Mouse (Mus musculus) spleen, postnatal 14 days (tissue): Measurements from ENCODE around the gene Lrriq1.

Experiments
- DNase-seq, 2 experiments: peaks; one replicate each; pipeline ENCODE4 v3.0.0; 2021 to 2022; ENCODE audit warnings: low spot score in 2 of 2

The Lrriq1 gene

DNA sequence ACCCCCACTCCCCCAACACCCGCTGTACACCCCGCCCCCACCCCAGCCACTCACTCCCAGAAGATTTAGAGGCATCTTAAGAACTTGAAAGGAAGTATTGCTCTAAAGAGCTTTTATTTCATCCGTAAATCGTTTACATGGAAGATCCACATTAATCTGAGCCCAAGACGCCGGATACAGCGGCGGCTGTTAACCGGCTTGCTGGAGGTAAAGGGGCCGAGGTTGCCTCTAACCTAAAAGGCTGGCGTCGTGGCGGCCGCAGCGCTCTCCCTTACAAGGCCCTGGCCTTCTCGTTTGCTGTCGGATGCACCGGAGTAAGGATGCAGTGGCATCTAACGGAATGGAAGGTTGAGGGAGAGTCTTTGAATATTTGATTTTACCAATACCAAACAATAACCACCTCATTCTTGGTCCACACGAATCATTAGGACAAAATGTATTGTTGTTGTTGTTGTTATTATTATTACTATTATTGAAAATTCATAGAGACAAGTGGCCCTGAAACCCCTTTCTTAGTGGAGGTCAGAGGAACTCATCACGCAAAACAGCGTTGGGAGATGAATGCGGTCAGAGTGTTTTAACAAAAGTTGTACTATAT lies 206.9 kb downstream of the Lrriq1 start:
- DNase-seq: no peak

DNA sequence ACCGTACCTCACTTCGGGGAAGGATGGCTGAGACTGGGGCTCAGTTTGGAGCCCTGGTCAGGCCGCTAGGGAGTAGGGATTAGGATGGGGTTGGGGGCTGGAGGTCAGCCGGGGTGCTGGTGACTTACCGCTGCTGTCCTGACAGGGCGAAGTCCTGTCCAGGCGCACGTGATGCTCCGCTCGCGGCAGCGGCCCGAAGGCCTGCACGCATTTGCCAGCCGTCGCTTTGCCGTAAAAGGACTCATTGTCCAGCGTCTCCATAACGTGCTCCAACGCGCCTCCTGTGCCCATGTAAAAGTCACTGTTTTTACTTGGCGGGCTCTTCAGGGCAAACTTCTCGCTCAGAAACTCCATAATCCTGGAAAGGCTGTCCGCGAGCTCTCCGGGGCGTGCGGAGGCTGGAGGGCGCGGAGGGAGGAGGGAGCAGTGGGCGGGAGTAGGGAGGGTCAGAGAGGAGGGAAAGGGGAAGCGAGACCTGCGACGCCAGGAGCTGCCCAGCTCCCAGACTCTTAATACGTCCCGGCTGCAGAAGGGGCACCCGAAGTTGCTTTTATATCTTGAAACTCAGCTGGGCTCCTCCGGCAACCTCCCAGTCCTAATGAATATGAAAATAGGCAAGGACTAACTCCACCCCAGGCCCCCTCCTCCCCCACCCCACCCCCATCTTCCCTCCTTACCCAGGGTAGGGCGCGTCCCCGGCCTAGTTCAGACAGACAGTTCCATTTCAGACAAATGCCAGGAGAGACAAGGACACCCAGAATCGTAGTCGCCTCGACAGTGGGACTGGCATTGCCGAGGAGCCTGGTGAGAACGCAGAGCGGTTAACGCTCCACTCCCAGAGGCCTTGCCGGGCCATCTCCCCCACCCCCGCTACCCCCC lies 207.6 kb downstream of the Lrriq1 start:
- DNase-seq: no peak

DNA sequence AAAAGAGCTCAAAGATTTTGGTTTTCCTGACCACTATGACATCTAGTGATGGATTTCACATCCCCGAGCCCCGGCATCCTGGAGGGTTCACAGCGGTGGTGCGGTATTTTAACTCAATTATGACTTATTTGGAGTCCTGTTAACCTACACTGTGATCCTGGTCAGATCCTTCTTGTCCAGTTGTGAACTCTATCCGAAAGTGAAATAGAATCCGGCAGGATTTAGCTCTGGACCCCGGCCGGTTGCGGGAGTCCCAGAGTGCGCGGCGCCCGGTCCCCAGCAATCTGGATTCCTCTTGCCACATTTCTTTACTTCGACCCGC lies 208.2 kb downstream of the Lrriq1 start:
- DNase-seq: no peak

DNA sequence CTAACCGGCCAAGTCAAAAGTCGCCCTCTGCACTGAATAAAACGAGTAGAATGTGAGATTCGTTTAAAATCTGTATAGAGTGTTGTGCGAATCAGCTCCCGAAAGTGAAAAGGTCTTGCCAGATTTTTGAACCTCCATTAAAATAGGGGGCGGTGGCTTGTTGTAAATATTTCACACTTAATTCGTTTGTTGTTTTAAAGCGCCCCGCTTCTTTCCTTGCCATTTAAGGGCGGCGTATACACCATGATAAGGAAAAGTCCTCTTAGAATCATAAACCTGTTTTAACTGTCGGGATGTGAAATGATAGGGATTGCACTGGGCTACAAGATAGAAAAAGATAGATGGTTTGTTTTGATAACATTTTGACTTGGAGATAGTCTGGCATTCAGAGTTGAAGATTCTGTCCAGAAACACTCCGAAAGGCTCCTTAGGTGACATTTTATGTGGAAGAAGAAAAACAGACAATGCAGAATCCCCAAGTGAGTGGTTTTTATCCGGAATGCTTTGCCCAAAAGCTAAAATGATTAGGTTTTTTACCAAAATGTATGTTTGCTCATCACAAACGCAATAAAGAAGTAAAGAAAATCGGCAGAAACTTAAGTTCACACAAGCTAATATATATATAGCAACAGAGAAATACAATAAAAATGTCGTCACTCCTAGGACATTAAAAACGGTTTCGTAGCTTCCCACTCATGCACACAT lies 208.7 kb downstream of the Lrriq1 start:
- no peak for DNase-seq

DNA sequence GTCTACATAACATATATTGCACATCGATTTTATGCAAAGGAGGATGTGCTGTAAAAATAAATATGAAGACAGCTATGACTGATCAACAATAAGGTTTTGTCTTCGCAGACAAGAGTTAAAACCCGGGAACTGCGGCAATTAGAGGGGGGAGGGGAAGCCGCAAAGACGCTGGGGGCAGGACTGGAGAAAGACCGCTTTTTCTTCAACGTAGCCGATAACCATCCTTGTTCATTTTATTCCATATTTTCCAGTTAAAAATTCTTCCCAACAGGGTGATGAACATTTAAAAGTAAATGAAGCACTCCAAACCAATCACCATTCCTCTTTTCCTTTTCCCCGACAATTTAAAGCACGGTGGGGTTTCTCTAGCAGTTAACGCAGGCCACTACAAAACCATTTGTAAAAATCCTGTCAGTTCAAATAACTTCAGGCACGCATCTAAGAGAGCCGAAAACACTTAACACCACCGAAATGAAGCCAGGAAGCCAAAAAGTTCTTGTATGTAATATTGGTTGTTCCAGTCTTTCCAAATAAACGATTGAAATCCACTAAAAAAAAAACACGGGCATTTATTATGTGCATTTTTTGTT lies 209.4 kb downstream of the Lrriq1 start:
- DNase-seq: no peak

DNA sequence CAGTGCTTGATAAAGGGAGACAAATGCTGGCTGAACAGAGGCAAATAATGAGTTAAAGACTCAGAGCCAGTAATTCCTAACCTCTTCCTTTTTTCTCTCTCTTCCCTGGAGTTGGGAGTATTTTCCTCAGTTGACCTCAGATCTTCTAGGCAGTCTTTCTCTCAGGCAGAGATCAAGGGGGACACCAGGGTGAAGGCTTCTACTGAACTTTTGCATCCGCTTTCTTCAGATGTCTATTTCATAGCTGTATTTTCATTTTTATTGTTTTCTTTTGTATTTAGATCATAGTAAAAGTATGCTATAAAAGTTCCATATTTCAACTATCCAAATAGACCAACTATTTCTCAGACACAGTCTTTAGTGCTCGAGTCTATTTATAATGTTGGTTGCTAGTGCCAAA lies 233.6 kb downstream of the Lrriq1 start:
- no peak for DNase-seq

DNA sequence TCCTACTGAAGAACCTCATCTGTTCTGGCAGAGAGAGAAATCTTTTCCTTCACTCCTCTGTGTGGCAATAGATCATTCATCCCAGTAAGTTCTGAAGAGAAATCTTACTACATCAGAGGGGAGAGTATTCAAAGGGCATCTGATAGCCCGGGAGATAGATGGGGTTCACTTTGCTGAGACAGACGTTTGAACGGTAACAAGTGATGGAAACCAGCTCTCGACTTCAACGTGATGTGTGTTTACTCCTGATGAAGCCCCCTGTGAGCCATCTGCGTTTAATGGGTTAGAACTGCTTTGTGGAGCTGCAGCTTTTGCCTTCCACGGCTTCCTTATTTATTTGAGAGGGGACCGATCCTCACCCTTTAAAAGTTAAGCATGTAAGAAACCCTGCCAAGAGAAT lies 235.2 kb downstream of the Lrriq1 start:
- no peak for DNase-seq

DNA sequence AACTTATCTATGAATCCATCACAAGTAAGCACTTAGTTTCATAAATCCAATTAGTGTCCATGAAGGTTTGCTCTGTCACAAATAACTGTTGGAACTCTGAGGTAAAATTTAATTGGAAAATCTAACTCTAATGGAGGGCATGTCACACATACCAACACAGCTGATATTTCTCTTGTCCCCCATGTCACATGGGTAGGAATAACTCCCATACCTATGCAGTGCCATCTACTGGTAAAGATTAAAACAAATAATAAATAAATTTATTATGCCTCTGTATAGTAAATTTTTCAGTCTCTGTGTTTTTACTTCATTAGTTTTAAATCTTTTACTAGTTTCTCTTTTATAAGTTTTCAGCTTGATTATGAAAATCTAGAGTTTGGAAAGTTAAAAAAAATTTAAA lies 236.5 kb downstream of the Lrriq1 start:
- DNase-seq: no peak
